Mouse (Mus musculus) G1E (cell line): ENCODE data around the gene Pla2g15. TPM values are rescaled to one million over a fixed set of nuclear protein-coding genes. Genes with fewer than 3 reads are reported as not detected.
"Not testable (repeated sequence)": the region's sequence is repeated elsewhere in the genome, so short reads cannot be mapped to it uniquely, and the experiment has no call there.

Experiments
- ATAC-seq: 2 replicates; pipeline ENCODE4 v1.8.0; 2016; ENCODE audit warnings: mild to moderate bottlenecking; ENCODE audit not compliant: insufficient number of reproducible peaks, poor library complexity, low FRiP score, severe bottlenecking; ENCODE audit errors: extremely low read depth
- DNase-seq: peaks from one replicate; pipeline ENCODE4 v3.0.0; 2012; ENCODE audit warnings: low spot score
- H3K27me3 ChIP-seq: 2 replicates; pipeline ENCODE4 v1.6.1; 2012; ENCODE audit warnings: mild to moderate bottlenecking, low read length, inconsistent platforms; ENCODE audit not compliant: insufficient read depth
- H3K36me3 ChIP-seq: replicated peaks from 2 replicates; pipeline ENCODE3; 2012; ENCODE audit warnings: mild to moderate bottlenecking, inconsistent platforms
- H3K4me1 ChIP-seq: 2 replicates; pipeline ENCODE4 v1.6.1; 2012; ENCODE audit warnings: low read depth, low read length, inconsistent platforms, mixed read lengths; ENCODE audit not compliant: insufficient read depth
- H3K4me3 ChIP-seq: 2 replicates; pipeline ENCODE4 v1.5.1; 2012; ENCODE audit warnings: low read depth, mild to moderate bottlenecking, inconsistent platforms, low read length, moderate library complexity, mixed read lengths
- H3K9me3 ChIP-seq: replicated peaks from 2 replicates; pipeline ENCODE4 v1.6.1; 2012; ENCODE audit warnings: inconsistent platforms
- CTCF ChIP-seq: IDR thresholded peaks from 2 replicates; pipeline ENCODE4 v1.5.1; 2012; ENCODE audit warnings: low read depth, low read length, inconsistent platforms, mixed read lengths
- GATA1 ChIP-seq: IDR thresholded peaks from 2 replicates; pipeline ENCODE4 v1.6.1; 2012; ENCODE audit warnings: borderline replicate concordance, low read length, inconsistent platforms, mixed read lengths
- GATA2 ChIP-seq: IDR thresholded peaks from 2 replicates; pipeline ENCODE4 v1.6.1; 2012; ENCODE audit warnings: low read depth, low read length, inconsistent platforms, borderline replicate concordance
- POLR2AphosphoS5 ChIP-seq: IDR thresholded peaks from 2 replicates; pipeline ENCODE4 v1.6.1; 2012; ENCODE audit warnings: low read depth, low read length, inconsistent platforms; ENCODE audit not compliant: insufficient replicate concordance
- TAL1 ChIP-seq: conservative IDR thresholded peaks from 2 replicates; pipeline ENCODE4 v1.6.1; 2012; ENCODE audit warnings: low read depth, low read length, inconsistent platforms, mixed read lengths
- polyA plus RNA-seq: library from polyadenylated mRNA; stranded (reverse); fragments of >175 nt; gene quantifications from 2 replicates; pipeline ENCODE4 v1.2.3, GENCODE M21; 2012
- total RNA-seq, 2 experiments: library from RNA; stranded (forward) in 1 of 2; stranded (reverse) in 1 of 2; fragments of 200-1000 nt in 1 of 2; fragments of >200 nt in 1 of 2; fragmentation: Nextera tagmentation in 1 of 2; gene quantifications; 2 replicates each; pipeline ENCODE4 v1.2.3; 2014 to 2017

Pla2g15 gene
- total and polyA plus RNA-seq, 3 experiments = 0.39 to 0.55 TPM; not detected in 1

DNA sequence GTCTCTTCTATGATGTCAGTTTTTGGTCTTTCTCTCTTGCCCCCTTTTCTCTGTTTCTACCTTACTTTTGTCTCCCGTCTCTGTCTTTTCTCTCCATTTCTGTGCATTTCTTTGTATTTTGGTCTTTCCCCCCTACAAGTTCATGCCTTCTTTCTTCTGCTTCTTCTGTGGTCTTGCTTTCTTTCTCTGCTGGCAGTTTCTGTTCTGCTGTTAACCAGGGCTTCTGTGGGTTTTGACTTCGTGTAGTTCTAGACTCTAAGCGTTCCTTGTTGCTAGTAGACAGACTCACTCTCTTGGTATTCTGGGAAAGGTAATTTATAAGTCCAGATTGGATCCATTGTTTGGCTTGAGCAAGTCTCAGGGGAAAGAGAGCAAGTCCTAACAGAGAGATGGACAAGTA lies 36.2 kb downstream of the Pla2g15 start:
- no peaks in the 10 kb centered on the region for H3K36me3 ChIP-seq
- H3K27me3 ChIP-seq = peaks cover 82% of the 10 kb centered on the region
- H3K4me3 ChIP-seq = no peak overlapping the region
- no peak for ATAC-seq
- no peak for DNase-seq
- H3K4me1 ChIP-seq = peaks cover 22% of the 10 kb centered on the region
- H3K9me3 ChIP-seq = 0 out of 2 replicates have a peak, but pooled peaks cover 8% of the 10 kb centered on the region
- TF ChIP-seq TAL1 = no peak
- TF ChIP-seq POLR2AphosphoS5 = no peak
- no peak for TF ChIP-seq CTCF
- no peak for TF ChIP-seq GATA1
- no peak for TF ChIP-seq GATA2

DNA sequence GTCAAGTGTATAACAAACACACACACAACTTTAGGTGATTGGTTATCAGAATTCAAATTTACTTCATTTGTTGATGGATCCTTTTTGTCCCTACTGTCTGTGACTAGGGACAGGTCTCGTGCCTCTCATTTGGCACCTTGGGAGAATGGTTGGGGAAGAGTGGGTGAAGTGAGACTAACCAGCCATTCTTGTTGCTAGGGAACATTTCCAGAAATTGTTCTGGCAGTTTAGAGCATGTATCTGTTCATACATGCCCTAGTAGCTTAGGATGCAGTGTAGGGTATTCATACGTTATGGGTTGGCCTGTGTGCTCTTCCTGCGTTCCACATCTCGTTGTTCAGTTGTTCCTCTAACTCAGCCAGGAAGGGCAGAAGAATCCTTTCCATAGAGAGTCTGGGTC lies 39.0 kb downstream of the Pla2g15 start:
- H3K27me3 ChIP-seq = peaks cover 64% of the 10 kb centered on the region
- TF ChIP-seq GATA2 (no peak), GATA1 (no peak), CTCF (no peak), POLR2AphosphoS5 (no peak), TAL1 (no peak)
- H3K9me3 ChIP-seq = 0 out of 2 replicates have a peak, but pooled peaks cover 8% of the 10 kb centered on the region
- no peaks in the 10 kb centered on the region for H3K36me3 ChIP-seq
- ATAC-seq (no peak), DNase-seq (no peak)
- H3K4me3 ChIP-seq = no peak overlapping the region
- peaks cover 49% of the 10 kb centered on the region for H3K4me1 ChIP-seq

DNA sequence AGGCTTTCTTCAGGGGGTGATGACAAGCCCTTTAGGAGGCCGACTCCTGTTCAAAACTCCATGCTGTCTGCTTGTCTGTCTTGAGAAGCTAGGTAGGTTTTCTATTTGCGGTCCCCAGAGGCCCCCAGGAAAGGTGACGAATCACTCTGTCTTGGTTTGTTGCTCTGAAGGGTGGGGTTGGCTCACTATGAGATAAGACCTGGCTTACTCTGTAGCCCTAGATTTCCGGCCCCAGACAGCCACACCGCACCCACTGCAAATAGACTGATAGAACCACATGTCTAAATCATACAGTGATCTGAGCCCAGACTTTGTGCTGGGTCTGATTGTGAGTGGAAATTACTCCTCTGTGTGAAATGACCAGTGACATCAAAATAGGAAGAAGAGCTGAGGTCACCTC lies 41.4 kb downstream of the Pla2g15 start:
- Histone ChIP-seq H3K4me3 (no peak overlapping the region; the same call in 1 of the 2 replicates), H3K36me3 (peaks cover 8% of the 10 kb centered on the region), H3K4me1 (peaks cover 62% of the 10 kb centered on the region), H3K9me3 (0 out of 2 replicates have a peak, but pooled peaks cover 8% of the 10 kb centered on the region), H3K27me3 (peaks cover 62% of the 10 kb centered on the region)
- no peak for TF ChIP-seq GATA2
- TF ChIP-seq TAL1 = peak; percentile 62
- peak; percentile 83 for ATAC-seq
- DNase-seq = peak; percentile 61

DNA sequence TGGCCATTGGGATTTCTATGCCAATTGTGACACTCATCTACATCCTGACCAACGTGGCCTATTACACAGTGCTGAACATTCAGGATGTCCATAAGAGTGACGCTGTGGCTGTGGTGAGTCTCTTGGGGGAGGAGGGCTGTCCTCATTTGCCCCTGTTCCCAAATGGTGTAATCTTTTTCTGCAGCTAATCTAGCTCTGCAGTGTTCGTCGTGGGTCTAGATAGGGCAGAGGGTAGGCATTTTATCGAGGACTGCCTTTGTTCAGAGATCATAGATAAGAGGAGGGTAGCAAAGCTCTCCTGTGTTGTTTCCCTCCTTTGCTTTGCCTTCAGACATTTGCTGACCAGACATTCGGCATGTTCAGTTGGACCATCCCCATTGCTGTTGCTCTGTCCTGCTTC lies 43.0 kb downstream of the Pla2g15 start:
- H3K36me3 ChIP-seq = peaks cover 14% of the 10 kb centered on the region
- peak; percentile 86 for ATAC-seq

DNA sequence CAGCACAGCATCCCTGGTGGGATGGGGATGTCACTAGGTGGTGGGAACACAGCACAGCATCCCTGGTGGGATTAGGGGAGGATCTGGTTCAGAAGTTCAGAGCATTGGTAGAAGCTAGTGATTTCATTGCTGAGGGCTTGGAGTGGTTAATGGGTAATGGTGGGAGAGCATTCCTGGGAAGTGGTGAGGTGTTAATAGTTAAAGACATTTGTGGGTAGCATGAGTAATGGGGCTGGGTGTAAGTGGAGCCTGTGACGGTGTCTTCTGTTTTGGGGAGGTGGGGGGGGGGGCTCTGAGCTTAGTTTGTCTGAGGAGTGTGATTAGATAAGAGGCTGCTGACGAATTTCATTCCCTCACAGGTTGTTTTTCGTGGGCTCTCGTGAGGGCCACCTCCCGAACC lies 43.9 kb downstream of the Pla2g15 start:
- no peak for ATAC-seq
- peaks cover 16% of the 10 kb centered on the region for H3K36me3 ChIP-seq
- H3K27me3 ChIP-seq = peaks cover 48% of the 10 kb centered on the region
- H3K4me1 ChIP-seq = peaks cover 62% of the 10 kb centered on the region
- no peak for DNase-seq
- peak overlapping the region; percentile 40; the same call in 1 of the 2 replicates for H3K4me3 ChIP-seq
- TF ChIP-seq GATA1 (no peak), POLR2AphosphoS5 (no peak), GATA2 (no peak), CTCF (no peak), TAL1 (no peak)
- H3K9me3 ChIP-seq = no peaks in the 10 kb centered on the region

More for the DNA sequence above, 43.0 kb downstream of the Pla2g15 start:
- 0 out of 2 replicates have a peak, but pooled peaks cover under 1% of the 10 kb centered on the region for H3K9me3 ChIP-seq
- peak; percentile 36 for DNase-seq
- no peak overlapping the region; the same call in 1 of the 2 replicates for H3K4me3 ChIP-seq
- H3K4me1 ChIP-seq = peaks cover 60% of the 10 kb centered on the region
- no peak for TF ChIP-seq GATA2
- TF ChIP-seq TAL1 = peak; percentile 83
- H3K27me3 ChIP-seq = peaks cover 56% of the 10 kb centered on the region

DNA sequence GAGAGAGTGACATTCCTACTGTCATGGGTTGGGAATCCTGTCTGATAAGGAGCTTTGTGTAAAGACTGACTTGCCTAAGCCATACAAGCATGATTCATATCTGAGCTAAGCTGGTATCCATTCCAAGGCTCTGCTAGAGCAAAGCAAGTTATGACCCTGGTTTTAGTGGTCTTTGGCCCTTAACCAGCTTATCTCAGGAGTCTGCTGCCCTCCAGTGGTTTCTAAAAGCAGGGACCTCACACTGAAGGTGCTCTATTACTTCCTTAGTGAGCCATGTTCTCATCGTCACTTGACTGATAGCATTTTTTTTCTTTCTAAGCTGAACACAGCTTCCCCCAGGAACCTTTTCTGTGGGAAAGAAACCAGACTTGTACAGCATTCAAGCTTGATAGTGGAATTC lies 48.5 kb downstream of the Pla2g15 start:
- H3K4me3 ChIP-seq = no peak overlapping the region
- peaks cover 54% of the 10 kb centered on the region for H3K36me3 ChIP-seq
- H3K4me1 ChIP-seq = peaks cover 28% of the 10 kb centered on the region
- H3K27me3 ChIP-seq = peaks cover 34% of the 10 kb centered on the region
- peak; percentile 22; the same call in 1 of the 2 replicates for ATAC-seq
- DNase-seq = no peak
- H3K9me3 ChIP-seq = no peaks in the 10 kb centered on the region
- no peak for TF ChIP-seq GATA2
- no peak for TF ChIP-seq GATA1
- TF ChIP-seq POLR2AphosphoS5 = no peak
- TF ChIP-seq TAL1 = no peak
- no peak for TF ChIP-seq CTCF

DNA sequence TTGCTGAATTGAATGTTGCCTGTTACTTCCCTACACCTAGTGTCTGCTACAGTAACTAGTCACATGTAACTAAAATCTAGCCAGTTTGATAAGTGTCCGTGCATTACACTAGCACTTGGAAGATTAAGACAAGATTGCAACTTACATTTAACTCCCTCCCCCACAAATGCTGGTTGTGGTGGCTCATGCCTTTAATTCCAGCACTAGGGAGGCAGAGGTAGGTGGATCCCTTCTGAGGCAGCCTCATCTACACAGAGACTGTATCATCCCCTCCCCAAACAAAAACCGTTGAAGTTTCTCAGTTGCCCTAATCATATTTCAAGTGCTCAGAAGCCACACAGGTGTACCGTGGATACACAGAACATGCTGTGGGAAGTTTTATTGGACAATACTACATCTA lies 49.4 kb downstream of the Pla2g15 start:
- peaks cover 27% of the 10 kb centered on the region for H3K27me3 ChIP-seq
- not testable (repeated sequence) for DNase-seq, H3K4me3 ChIP-seq, H3K9me3 ChIP-seq, ATAC-seq
- peaks cover 61% of the 10 kb centered on the region for H3K36me3 ChIP-seq
- H3K4me1 ChIP-seq = peaks cover 20% of the 10 kb centered on the region
